Mouse (Mus musculus) CH12.LX (cell line): Measurements from ENCODE around the gene Ech1. TPM values are rescaled to one million over a fixed set of nuclear protein-coding genes. Genes with fewer than 3 reads are reported as not detected.
A peak's percentile ranks its signal among the peaks of the same experiment; 100 is the strongest.

ENCODE experiments used
- DNase-seq: peaks from one replicate; pipeline ENCODE4 v3.0.0-alpha.2; 2013; ENCODE audit errors: extremely low read depth
- H3K27ac ChIP-seq: 2 replicates; pipeline ENCODE4 v1.5.1; 2012; ENCODE audit warnings: low read depth, mild to moderate bottlenecking, control low read depth, moderate library complexity; ENCODE audit not compliant: insufficient read depth
- H3K27me3 ChIP-seq: replicated peaks from 2 replicates; pipeline ENCODE3; 2012; ENCODE audit warnings: inconsistent platforms
- H3K36me3 ChIP-seq, 2 experiments: replicated peaks in 1 of 2; 2 replicates each; pipeline versions ENCODE3 to v1.6.1; 2012; ENCODE audit warnings: inconsistent platforms in 1 of 2, low read length in 1 of 2, mild to moderate bottlenecking in 1 of 2, mixed read lengths in 1 of 2, moderate library complexity in 1 of 2; ENCODE audit not compliant: control insufficient read depth in 1 of 2, insufficient read depth in 1 of 2
- H3K4me1 ChIP-seq, 2 experiments: 2 replicates each; pipeline ENCODE4 v1.6.1; 2012; ENCODE audit warnings: inconsistent platforms in 1 of 2, moderate library complexity in 1 of 2; ENCODE audit not compliant: insufficient read depth in 2 of 2, control insufficient read depth in 1 of 2
- H3K4me2 ChIP-seq: 2 replicates; pipeline ENCODE4 v1.6.1; 2012; ENCODE audit warnings: low read depth, mild to moderate bottlenecking, control low read depth; ENCODE audit not compliant: poor library complexity, insufficient read depth, severe bottlenecking
- H3K4me3 ChIP-seq, 3 experiments: fragments of 150-350 bp in 1 of 3; sonication (generic) in 1 of 3; replicated peaks in 1 of 3; 2 replicates each; pipeline versions ENCODE3 to v1.5.1; 2011 to 2012; ENCODE audit warnings: low read depth in 2 of 3, low read length in 2 of 3, mild to moderate bottlenecking in 2 of 3, moderate library complexity in 2 of 3, control low read depth in 1 of 3, improper control_type of control experiment in 1 of 3, inconsistent platforms in 1 of 3, mixed read lengths in 1 of 3; ENCODE audit not compliant: poor library complexity in 1 of 3
- H3K79me2 ChIP-seq: replicated peaks from 2 replicates; pipeline ENCODE4 v1.6.1; 2012; ENCODE audit warnings: mild to moderate bottlenecking, moderate library complexity; ENCODE audit not compliant: control insufficient read depth, poor library complexity, insufficient read depth, severe bottlenecking; ENCODE audit errors: extremely low read depth
- H3K9ac ChIP-seq: 2 replicates; pipeline ENCODE4 v1.6.1; 2012; ENCODE audit warnings: low read depth, mild to moderate bottlenecking, control low read depth, moderate library complexity; ENCODE audit not compliant: insufficient read depth
- H3K9me3 ChIP-seq: replicated peaks from 2 replicates; pipeline ENCODE3; 2012; ENCODE audit warnings: low read length, inconsistent platforms, mixed read lengths
- EP300 ChIP-seq: IDR thresholded peaks from 2 replicates; pipeline ENCODE4 v1.6.1; 2011; ENCODE audit warnings: low read length, improper control_type of control experiment
- ETS1 ChIP-seq: conservative IDR thresholded peaks from 2 replicates; pipeline ENCODE4 v1.6.1; 2012; ENCODE audit warnings: low read depth, mild to moderate bottlenecking, inconsistent platforms, low read length, improper control_type of control experiment, moderate library complexity
- GABPA ChIP-seq: IDR thresholded peaks from 2 replicates; pipeline ENCODE4 v1.6.1; 2012; ENCODE audit warnings: low read depth, low read length, improper control_type of control experiment, inconsistent platforms; ENCODE audit not compliant: insufficient replicate concordance
- JUND ChIP-seq: conservative IDR thresholded peaks from 2 replicates; pipeline ENCODE4 v1.6.1; 2011; ENCODE audit warnings: low read depth, low read length, improper control_type of control experiment
- MXI1 ChIP-seq: IDR thresholded peaks from 2 replicates; pipeline ENCODE4 v1.6.1; 2011; ENCODE audit warnings: mild to moderate bottlenecking, low read depth, low read length, improper control_type of control experiment
- POLR2A ChIP-seq: IDR thresholded peaks from 2 replicates; pipeline ENCODE4 v1.6.1; 2011; ENCODE audit warnings: low read depth, mild to moderate bottlenecking, improper control_type of control experiment, low read length
- POLR2AphosphoS2 ChIP-seq: IDR thresholded peaks from 2 replicates; pipeline ENCODE4 v1.6.1; 2011; ENCODE audit warnings: low read depth, low read length, improper control_type of control experiment
- RAD21 ChIP-seq: IDR thresholded peaks from 2 replicates; pipeline ENCODE4 v1.6.1; 2011; ENCODE audit warnings: low read depth, mild to moderate bottlenecking, low read length, improper control_type of control experiment, moderate library complexity
- SIN3A ChIP-seq: IDR thresholded peaks from 2 replicates; pipeline ENCODE4 v1.6.1; 2012; ENCODE audit warnings: low read length, improper control_type of control experiment, inconsistent platforms
- TCF12 ChIP-seq: IDR thresholded peaks from 2 replicates; pipeline ENCODE4 v1.6.1; 2014; ENCODE audit warnings: low read depth, mild to moderate bottlenecking, inconsistent platforms, low read length, improper control_type of control experiment
- USF1 ChIP-seq: IDR thresholded peaks from 2 replicates; pipeline ENCODE4 v1.6.1; 2014; ENCODE audit warnings: low read depth, mild to moderate bottlenecking, inconsistent platforms, low read length, improper control_type of control experiment
- dilution Hi-C: fragments of 300-500 bp; cut with MboI; formaldehyde crosslinking; loops from 2 replicates; pipeline ENCODE4 v1.14.3; 2020; ENCODE audit warnings: low sequenced_read_pairs; ENCODE audit not compliant: extremely low pct_unique_long_range_greater_than_20kb, extremely low pct_ligation_motif_present
- in situ Hi-C: fragments of 300-500 bp; cut with MboI; formaldehyde crosslinking; loops from 3 replicates; pipeline ENCODE4 v1.14.3; 2019; ENCODE audit warnings: low sequenced_read_pairs, low pct_ligation_motif_present, low pct_unique_long_range_greater_than_20kb, mixed read lengths
- polyA plus RNA-seq: library from polyadenylated mRNA; unstranded; fragments of >175 nt; gene quantifications from 2 replicates; pipeline ENCODE4 v1.2.1, GENCODE M21; 2012; ENCODE audit warnings: low read depth; ENCODE audit not compliant: insufficient read length
- total RNA-seq, 2 experiments: library from RNA; depleted of rRNA; stranded (reverse); fragments of 300-350 nt in 1 of 2; fragments of >200 nt in 1 of 2; gene quantifications; 2 replicates each; pipeline ENCODE4 v1.2.3; 2012 to 2014

The Ech1 gene
- total and polyA plus RNA-seq, 3 experiments: 67.6 to 124 (median 119) TPM

- in situ Hi-C loops (no loop called here), dilution Hi-C loops (no loop called here)
- H3K4me3 ChIP-seq: peak overlapping the region in 2 of 3 experiments; percentile 6 to 14
- H3K27me3 ChIP-seq: no peaks in the 10 kb centered on the region
- 0 out of 2 replicates have a peak overlapping the region, but pooled peaks have one; percentile 19 for H3K4me2 ChIP-seq
- peaks cover 67 to 75% of the 10 kb centered on the region in 2 experiments for H3K36me3 ChIP-seq
- H3K4me1 ChIP-seq: peaks cover 40 to 89% of the 10 kb centered on the region in 2 experiments
- peak overlapping the region; percentile 90 for H3K27ac ChIP-seq
- H3K9ac ChIP-seq: no peak overlapping the region; the same call in 1 of the 2 replicates
- TF ChIP-seq USF1 (no peak), MXI1 (peak; percentile 12; the same call in 1 of the 2 replicates), POLR2A (peak; percentile 35; the same call in 1 of the 2 replicates), GABPA (no peak), RAD21 (no peak)
- peaks cover 35% of the 10 kb centered on the region for H3K79me2 ChIP-seq
- H3K9me3 ChIP-seq: no peaks in the 10 kb centered on the region
- no peak for DNase-seq
Measured at GRCm38 (mm10) chr7:28820358-28821260, 4.4 kb upstream of the Ech1 start.

DNA sequence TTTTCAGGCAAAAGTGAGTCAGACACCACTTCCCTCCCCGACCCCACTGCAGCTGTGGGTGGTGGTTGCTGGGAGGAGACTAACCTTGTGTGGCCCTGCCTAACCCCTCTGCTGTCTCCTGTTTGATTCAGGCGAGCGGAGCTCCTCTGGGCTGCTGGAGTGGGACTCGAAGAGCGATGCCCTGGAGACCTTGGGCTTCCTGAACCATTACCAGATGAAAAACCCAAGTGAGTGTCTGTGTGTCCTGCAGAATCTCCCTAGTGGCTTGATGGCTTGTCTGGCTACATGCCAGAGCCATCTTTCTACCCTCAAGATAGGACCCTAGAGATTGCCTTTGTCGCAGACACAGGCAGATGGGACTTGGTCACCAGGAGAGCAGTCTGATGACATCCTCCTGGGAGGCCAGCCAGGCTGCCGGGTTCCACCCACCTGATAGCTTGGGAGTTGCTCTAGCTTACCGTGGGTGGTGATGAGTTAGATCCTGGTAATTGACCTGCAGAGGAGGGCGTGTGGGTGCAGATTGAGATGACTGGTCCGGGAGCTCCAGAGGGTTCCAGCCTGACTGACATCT is 3.7 kb upstream of the Ech1 start:
- Histone ChIP-seq H3K27me3 (no peaks in the 10 kb centered on the region), H3K4me2 (no peak overlapping the region), H3K79me2 (peaks cover 29% of the 10 kb centered on the region), H3K27ac (peak overlapping the region; percentile 90), H3K9me3 (no peaks in the 10 kb centered on the region), H3K4me3 (no peak overlapping the region), H3K9ac (no peak overlapping the region), H3K36me3 (peaks cover 59 to 68% of the 10 kb centered on the region in 2 experiments), H3K4me1 (peaks cover 36 to 83% of the 10 kb centered on the region in 2 experiments)
- TF ChIP-seq JUND (no peak), EP300 (peak; percentile 45; the same call in 1 of the 2 replicates), POLR2AphosphoS2 (no peak), USF1 (no peak), MXI1 (0 out of 2 replicates have a peak, but pooled peaks have one; percentile 13), TCF12 (0 out of 2 replicates have a peak, but pooled peaks have one; percentile 21), ETS1 (peak; percentile 62), SIN3A (peak; percentile 62; the same call in 1 of the 2 replicates)
- dilution Hi-C loops: no loop called here
- in situ Hi-C loops: no loop called here
- DNase-seq: peak; percentile 82
